Mouse (Mus musculus) limb, embryonic 14.5 days (tissue): Measurements from ENCODE around the gene Cmtm6. TPM values are rescaled to one million over a fixed set of nuclear protein-coding genes. Genes with fewer than 3 reads are reported as not detected.

ENCODE experiments used
- ATAC-seq: fragments of 200-750 bp; cut with Nextera tagmentation; 2 replicates; pipeline ENCODE4 v1.8.0; 2017; ENCODE audit warnings: low read depth, moderate number of reproducible peaks, moderate TSS enrichment; ENCODE audit not compliant: low FRiP score
- DNase-seq: peaks from one replicate; pipeline ENCODE4 v3.0.0-alpha.2; 2015; ENCODE audit warnings: low spot score
- H3K27ac ChIP-seq: fragments of 300-500 bp; sonication (generic); replicated peaks from 2 replicates; pipeline ENCODE4 v1.5.1; 2014; ENCODE audit warnings: low read depth, mild to moderate bottlenecking, low read length, moderate library complexity, mixed read lengths
- H3K27me3 ChIP-seq: fragments of 300-500 bp; sonication (generic); 2 replicates; pipeline ENCODE4 v1.6.1; 2014; ENCODE audit warnings: low read length, mixed read lengths; ENCODE audit not compliant: control insufficient read depth, insufficient read depth
- H3K36me3 ChIP-seq: fragments of 300-500 bp; sonication (generic); 2 replicates; pipeline ENCODE4 v1.6.1; 2014; ENCODE audit warnings: mild to moderate bottlenecking, low read length, moderate library complexity, mixed read lengths; ENCODE audit not compliant: control insufficient read depth, insufficient read depth
- H3K4me1 ChIP-seq: fragments of 300-500 bp; sonication (generic); 2 replicates; pipeline ENCODE4 v1.6.1; 2014; ENCODE audit warnings: antibody characterized with exemption, low read length, mixed read lengths; ENCODE audit not compliant: control insufficient read depth, insufficient read depth
- H3K4me2 ChIP-seq: fragments of 300-500 bp; sonication (generic); replicated peaks from 2 replicates; pipeline ENCODE4 v1.6.1; 2014; ENCODE audit warnings: low read depth, mild to moderate bottlenecking, low read length, moderate library complexity; ENCODE audit not compliant: severe bottlenecking
- H3K4me3 ChIP-seq: fragments of 300-500 bp; sonication (generic); replicated peaks from 2 replicates; pipeline ENCODE4 v1.5.1; 2014; ENCODE audit warnings: low read length
- H3K9ac ChIP-seq: fragments of 300-500 bp; sonication (generic); 2 replicates; pipeline ENCODE4 v1.6.1; 2014; ENCODE audit warnings: mild to moderate bottlenecking, low read depth, low read length, moderate library complexity; ENCODE audit not compliant: severe bottlenecking
- H3K9me3 ChIP-seq: fragments of 300-500 bp; sonication (generic); 2 replicates; pipeline ENCODE4 v1.6.1; 2016; ENCODE audit warnings: low read length; ENCODE audit not compliant: control insufficient read depth
- POLR2A ChIP-seq: fragments of 200-500 bp; IDR thresholded peaks from 2 replicates; pipeline ENCODE4 v1.8.0; 2012; ENCODE audit warnings: inconsistent platforms, mild to moderate bottlenecking, moderate library complexity, borderline replicate concordance; ENCODE audit not compliant: insufficient read depth, insufficient read length; ENCODE audit errors: extremely low read depth
- WGBS: fragments of 180-500 bp; shearing (Covaris S2); extraction: QIAGEN DNeasy Blood & Tissue Kit; methylation state at CpG from one replicate; pipeline ENCODE4 v1.1.7; 2014; 5-methylcytosine and 5-hydroxymethylcytosine counted together
- polyA plus RNA-seq, 2 experiments: library from polyadenylated mRNA; depleted of rRNA in 1 of 2; stranded (reverse) in 1 of 2; unstranded in 1 of 2; fragments of >200 nt; fragmentation: Nextera tagmentation in 1 of 2; extraction: Ambion mirVana in 1 of 2; gene quantifications; 2 replicates each; pipeline versions ENCODE4 v1.2.1 to v1.2.3; 2012 to 2014

The Cmtm6 gene
- polyA plus RNA-seq, 2 experiments = 21.9 to 40.5 TPM

- Histone ChIP-seq H3K4me1 (no peaks in the 10 kb centered on the region; the same call in 1 of the 2 replicates), H3K9me3 (no peaks in the 10 kb centered on the region), H3K4me3 (0 out of 2 replicates have a peak overlapping the region, but pooled peaks have one; percentile 48), H3K9ac (0 out of 2 replicates have a peak overlapping the region, but pooled peaks have one; percentile 59), H3K27ac (no peak overlapping the region), H3K27me3 (no peaks in the 10 kb centered on the region), H3K4me2 (peak overlapping the region; percentile 76), H3K36me3 (peaks cover 49% of the 10 kb centered on the region)
- ATAC-seq (no peak), DNase-seq (no peak)
- WGBS = 79% methylated on average over 9 of the region's 9 CpGs
- no peak for TF ChIP-seq POLR2A
Measured at GRCm38 (mm10) chr9:114752311-114752710, 21.4 kb downstream of the Cmtm6 start.

GRCm38 (mm10) chr9:114752863-114753484, 22.1 kb downstream of the Cmtm6 start:
- Histone ChIP-seq H3K4me2 (peak overlapping the region; percentile 76), H3K9ac (peak overlapping the region; percentile 59), H3K27me3 (no peaks in the 10 kb centered on the region), H3K36me3 (peaks cover 48% of the 10 kb centered on the region), H3K27ac (0 out of 2 replicates have a peak overlapping the region, but pooled peaks have one; percentile 35), H3K9me3 (no peaks in the 10 kb centered on the region), H3K4me1 (no peaks in the 10 kb centered on the region; the same call in 1 of the 2 replicates), H3K4me3 (peak overlapping the region; percentile 48)
- DNase-seq (peak; percentile 84), ATAC-seq (peak; percentile 83)
- WGBS = 9% methylated on average over 34 of the region's 36 CpGs
- no peak for TF ChIP-seq POLR2A

GRCm38 (mm10) chr9:114758272-114758671, 27.4 kb downstream of the Cmtm6 start:
- H3K36me3 ChIP-seq = peaks cover 80% of the 10 kb centered on the region
- H3K9ac ChIP-seq = no peak overlapping the region
- no peak for TF ChIP-seq POLR2A
- 88% methylated on average over 7 of the region's 7 CpGs for WGBS
- no peak overlapping the region for H3K4me2 ChIP-seq
- no peak for DNase-seq
- ATAC-seq = no peak
- H3K27ac ChIP-seq = no peak overlapping the region
- no peaks in the 10 kb centered on the region for H3K4me1 ChIP-seq
- H3K4me3 ChIP-seq = no peak overlapping the region
- H3K27me3 ChIP-seq = no peaks in the 10 kb centered on the region
- H3K9me3 ChIP-seq = no peaks in the 10 kb centered on the region

- Histone ChIP-seq H3K9ac (no peak overlapping the region), H3K36me3 (peaks cover 81% of the 10 kb centered on the region)
Measured at GRCm38 (mm10) chr9:114758801-114759200, 27.9 kb downstream of the Cmtm6 start.

GRCm38 (mm10) chr9:114759886-114760285, 29.0 kb downstream of the Cmtm6 start:
- DNase-seq (no peak), ATAC-seq (no peak)
- Histone ChIP-seq H3K9me3 (no peaks in the 10 kb centered on the region), H3K27me3 (no peaks in the 10 kb centered on the region), H3K27ac (no peak overlapping the region), H3K9ac (no peak overlapping the region), H3K4me2 (no peak overlapping the region), H3K4me1 (no peaks in the 10 kb centered on the region), H3K4me3 (no peak overlapping the region), H3K36me3 (peaks cover 79% of the 10 kb centered on the region)
- WGBS = 84% methylated on average over 4 of the region's 4 CpGs
- TF ChIP-seq POLR2A = no peak

More at GRCm38 (mm10) chr9:114758801-114759200, 27.9 kb downstream of the Cmtm6 start:
- Histone ChIP-seq H3K4me3 (no peak overlapping the region), H3K4me1 (no peaks in the 10 kb centered on the region), H3K27me3 (no peaks in the 10 kb centered on the region), H3K27ac (no peak overlapping the region), H3K9me3 (no peaks in the 10 kb centered on the region), H3K4me2 (no peak overlapping the region)
- no peak for TF ChIP-seq POLR2A
- WGBS = 87% methylated on average over 5 of the region's 5 CpGs
- no peak for ATAC-seq
- no peak for DNase-seq

GRCm38 (mm10) chr9:114760353-114760752, 29.4 kb downstream of the Cmtm6 start:
- Histone ChIP-seq H3K27ac (no peak overlapping the region), H3K36me3 (peaks cover 75% of the 10 kb centered on the region), H3K4me3 (no peak overlapping the region), H3K9ac (no peak overlapping the region), H3K27me3 (no peaks in the 10 kb centered on the region), H3K9me3 (no peaks in the 10 kb centered on the region), H3K4me2 (no peak overlapping the region), H3K4me1 (no peaks in the 10 kb centered on the region)
- WGBS = 74% methylated on average over 5 of the region's 5 CpGs
- ATAC-seq (no peak), DNase-seq (no peak)
- TF ChIP-seq POLR2A = no peak
